Mouse (Mus musculus) gastrocnemius, postnatal 14 days (tissue): Measurements from ENCODE around the gene Efcab7. TPM values are rescaled to one million over a fixed set of nuclear protein-coding genes. Genes with fewer than 3 reads are reported as not detected.

Experiments
- DNase-seq: peaks from one replicate; pipeline ENCODE4 v3.0.0; 2021; ENCODE audit warnings: mixed read lengths
- intact Hi-C: fragments of 180-260 bp; cut with DNase I; formaldehyde crosslinking; loops from one replicate; pipeline ENCODE4 v1.15.1; 2025; ENCODE audit warnings: low total_unique reads
- long read RNA-seq, 2 experiments: library from polyadenylated mRNA; stranded (forward); transcript quantifications; one replicate each; pipeline ENCODE4 v2.0.0; 2021
- total RNA-seq, 2 experiments: library from RNA; stranded (reverse); gene quantifications; 2 replicates each; pipeline ENCODE4 v1.2.3; 2021

Gene Efcab7
- total RNA-seq, result 1 to 10 TPM; 2.5 to 2.7 TPM
- long read RNA-seq, experiment 1, partial matches to known transcripts, result 1 of 1 reads
- long read RNA-seq, experiment 1, other reads (novel, unspliced or antisense), result 0 of 1 reads
- long read RNA-seq, experiment 2, partial matches to known transcripts, result 0 of 1 reads
- long read RNA-seq, experiment 2, other reads (novel, unspliced or antisense), result 1 of 1 reads

DNA sequence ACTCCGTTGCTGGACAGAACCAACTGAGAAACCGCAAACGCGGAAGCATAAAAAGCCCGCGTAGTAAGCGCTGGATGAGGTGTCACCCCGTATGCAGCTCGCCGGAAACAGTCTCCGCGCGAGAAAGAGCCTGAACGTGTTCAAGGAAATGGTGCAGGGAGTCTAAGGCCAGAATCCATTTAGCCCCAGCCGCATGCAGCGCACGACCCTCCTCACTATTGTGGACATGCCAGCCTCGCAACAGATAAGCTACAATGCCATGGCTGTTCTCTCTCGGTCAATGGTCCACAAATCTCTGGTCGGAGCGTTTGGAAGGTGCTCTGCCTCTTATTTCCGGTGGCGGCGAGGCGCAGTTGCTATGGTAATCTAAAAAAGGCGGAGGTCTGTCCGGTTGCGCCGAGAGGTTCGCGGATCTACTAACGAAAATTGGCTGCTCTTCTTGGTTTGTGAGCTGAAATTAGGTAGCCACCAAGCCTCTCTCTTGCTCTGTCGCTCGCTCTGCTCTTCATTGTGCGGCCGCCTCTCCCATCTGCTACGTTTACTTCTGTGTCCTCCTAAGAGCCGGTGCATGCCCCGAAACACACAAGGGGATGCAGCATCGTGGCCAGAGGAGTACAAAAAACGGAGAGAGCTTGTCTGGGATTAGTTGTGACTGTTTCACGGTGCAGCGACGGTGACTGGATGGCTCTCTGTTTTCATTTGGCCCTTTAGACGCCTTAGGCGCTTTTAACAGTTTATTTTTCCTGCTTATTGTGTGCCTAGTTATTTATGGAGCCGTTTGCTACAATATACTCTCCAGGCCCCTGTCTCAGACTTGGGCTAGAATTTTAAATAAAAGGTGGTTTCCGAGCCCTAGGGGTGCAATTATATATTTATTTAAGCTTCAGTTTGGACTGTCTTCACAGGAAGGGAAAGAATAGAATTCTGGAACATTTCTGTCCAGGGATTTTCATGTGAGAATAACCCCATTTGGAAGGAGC is at the start of gene Efcab7:
Gene Efcab7, plus strand, starts transcription at position 105 of the 980 bp plus-strand sequence.
- intact Hi-C loops, result no loop called here
- peak; percentile 79 for DNase-seq

DNA sequence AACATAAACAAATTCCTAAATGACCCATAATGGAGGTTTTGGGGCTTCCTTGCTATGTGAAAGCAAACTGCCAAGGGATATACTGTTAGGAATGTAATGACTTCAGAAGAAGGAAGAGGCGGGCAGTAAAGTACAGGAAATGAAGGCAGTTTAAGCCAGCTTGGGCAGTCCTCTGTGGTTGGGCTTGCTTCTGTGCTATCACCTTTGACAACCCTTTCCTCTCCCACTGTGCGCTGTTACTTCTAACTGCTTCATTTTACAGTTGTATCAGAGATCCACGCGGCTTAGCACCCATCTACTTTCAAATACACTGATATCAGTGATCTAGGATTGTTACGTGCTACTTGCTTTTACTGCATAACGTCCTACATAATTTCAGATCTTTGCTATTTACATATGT is 36.6 kb upstream of the Efcab7 start:
- DNase-seq, result no peak
- intact Hi-C loops, result no loop called here

DNA sequence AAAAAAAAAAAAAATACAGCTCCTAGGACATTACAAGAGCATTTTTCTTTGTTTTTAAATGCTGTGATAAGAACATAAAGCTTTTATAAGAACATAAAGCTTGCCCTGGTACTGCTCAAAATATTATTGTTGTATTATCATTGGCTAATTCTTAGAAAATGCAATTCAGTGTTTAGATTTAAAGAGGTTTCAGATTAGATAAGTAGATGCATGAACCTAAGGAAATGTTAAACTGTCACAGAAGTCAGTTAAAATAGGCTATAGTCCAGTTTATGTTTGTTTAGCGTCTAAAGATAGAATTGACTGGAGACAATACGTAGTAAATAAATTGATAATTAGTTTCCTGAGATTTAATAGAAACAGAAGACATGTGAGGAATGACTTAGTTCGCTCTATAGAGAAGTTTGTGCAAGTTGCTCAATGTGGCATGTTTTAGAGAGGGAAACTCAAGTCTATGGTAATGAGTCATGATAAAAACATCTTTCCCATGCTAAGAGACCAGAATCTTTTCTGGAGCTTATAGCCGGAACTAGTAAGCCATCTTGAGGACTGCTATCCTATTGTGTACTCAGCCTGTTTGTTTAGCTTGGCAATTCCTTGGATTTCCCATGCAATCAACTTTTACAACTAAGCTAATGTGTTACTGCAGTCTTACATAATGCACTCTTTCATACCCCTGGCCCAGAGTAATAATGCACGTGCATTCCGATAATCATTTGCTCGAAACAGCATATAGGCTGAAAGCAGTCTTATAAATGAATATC is 12.1 kb upstream of the Efcab7 start:
- DNase-seq, result no peak
- intact Hi-C loops, result no loop called here

DNA sequence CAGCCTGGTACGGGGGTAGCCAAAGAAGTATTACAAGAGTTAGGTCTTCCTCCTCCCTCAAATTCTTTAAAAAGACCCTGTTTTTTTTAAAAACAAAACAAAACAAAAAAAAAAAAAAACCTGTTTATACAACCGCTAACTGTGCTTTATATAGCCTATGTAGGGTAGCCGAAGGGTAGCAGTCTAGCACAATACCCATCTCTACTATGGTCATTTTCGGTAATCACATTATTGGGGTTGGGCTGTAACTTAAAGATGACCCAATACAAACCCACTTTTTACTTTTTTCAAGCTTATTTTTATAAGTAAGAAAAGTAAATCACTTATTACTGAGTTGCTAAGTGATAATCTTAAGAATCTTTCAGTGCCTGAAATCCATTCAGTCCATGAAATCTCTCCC is 661 bp upstream of the Efcab7 start:
- intact Hi-C loops, result no loop called here
- no peak for DNase-seq

DNA sequence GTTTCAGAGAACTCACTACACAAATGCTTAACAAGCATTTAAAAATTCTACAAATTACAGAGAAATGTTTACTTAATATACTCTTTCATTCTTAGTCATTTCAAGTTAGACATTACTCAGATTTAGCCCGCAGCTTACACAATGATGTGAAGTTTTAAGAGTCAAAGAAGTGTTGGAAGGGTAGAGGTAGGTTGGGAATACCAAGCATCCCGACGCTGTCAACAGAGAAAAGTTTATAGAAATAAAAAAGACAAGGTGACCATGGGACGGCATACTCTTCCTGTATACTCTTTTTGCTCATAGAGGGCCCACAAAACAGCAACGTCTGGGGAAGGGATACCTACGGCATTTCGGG is 282 bp upstream of the Efcab7 start:
- DNase-seq, result no peak

DNA sequence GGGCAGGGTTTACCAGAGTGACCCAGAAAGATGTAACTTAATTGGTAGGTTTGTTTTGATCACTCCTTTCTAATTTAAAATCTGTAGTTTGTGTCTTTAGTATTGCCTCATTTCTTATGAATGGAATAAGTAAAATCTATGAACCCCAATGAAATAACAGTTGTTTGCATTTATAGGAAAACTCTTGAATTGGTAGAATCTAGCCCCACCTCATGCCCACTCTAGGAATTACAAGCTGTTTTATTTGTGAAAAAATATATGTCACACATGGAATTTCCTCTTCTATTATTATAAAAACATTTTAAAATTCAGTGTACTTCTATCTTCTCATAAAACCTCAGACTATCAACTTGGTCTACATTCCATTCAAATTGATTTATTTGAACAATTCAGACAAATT is 52.9 kb downstream of the Efcab7 start:
- no peak for DNase-seq
- intact Hi-C loops, result no loop called here

More for the DNA sequence above, 282 bp upstream of the Efcab7 start:
- intact Hi-C loops, result no loop called here

DNA sequence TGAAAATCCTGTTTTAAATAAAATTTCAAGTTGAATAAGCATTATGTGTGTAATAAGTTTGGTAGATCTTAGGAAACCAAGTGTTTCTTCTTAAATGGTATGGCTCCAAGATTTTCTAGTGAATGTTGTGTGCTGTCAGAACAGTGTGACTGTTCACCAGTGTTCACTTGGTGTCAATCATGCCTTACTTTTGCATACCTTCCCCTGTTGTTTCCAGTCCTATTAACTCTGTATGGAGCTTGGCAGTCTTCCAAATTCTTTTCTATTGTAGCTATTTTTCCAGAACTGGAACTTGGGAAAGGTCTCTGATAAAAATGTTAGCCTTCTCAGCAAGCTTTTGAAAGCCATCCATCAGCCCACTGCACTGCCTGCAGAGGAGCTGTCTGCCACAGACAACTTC is 53.4 kb downstream of the Efcab7 start:
- intact Hi-C loops, result no loop called here
- no peak for DNase-seq

DNA sequence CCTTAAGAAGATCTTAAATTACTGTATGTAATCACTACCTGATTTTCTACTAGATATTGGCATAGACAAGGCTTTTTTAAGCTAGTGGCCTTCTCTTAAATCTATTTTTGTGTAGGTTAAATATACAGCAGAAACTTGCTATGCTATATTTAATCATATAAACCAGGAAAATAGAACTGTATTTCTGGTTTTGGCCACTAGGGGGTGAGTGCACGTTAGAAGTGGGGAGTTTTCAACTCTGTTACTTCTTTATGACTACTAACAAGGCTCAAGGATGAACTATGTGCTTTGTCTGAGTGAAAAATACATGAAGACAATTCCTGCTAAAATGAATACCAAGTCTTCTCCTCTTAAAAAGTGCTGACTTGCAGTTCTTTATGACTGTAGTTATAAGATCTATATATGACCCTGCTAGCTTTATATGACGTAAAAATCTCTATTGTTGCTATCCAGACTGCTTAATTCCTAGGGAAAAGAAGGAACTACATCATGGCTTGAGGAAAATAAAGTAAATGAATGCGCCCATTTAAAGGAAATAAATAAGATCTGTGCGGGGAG is 85.0 kb downstream of the Efcab7 start:
- intact Hi-C loops, result no loop called here
- no peak for DNase-seq

DNA sequence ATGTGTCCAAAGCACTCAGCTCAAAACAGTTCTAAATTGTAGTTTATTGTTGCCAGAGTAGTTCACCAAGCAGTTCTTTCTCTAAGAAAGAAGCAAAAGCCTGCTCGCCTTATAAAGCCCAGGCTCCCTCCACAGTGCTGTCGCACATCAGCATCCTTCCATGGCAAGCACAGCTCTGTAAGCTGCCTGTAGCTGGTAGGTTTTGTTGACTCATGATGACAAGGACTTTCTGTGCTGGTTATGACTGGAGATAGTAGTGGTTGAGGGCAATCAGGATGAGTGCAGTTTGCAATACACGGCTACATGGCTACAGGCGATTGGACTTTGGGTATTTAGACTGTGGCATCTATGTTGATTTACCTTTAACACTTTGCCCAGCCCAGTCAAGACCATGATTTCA is 97.4 kb downstream of the Efcab7 start:
- no peak for DNase-seq
- intact Hi-C loops, result no loop called here

DNA sequence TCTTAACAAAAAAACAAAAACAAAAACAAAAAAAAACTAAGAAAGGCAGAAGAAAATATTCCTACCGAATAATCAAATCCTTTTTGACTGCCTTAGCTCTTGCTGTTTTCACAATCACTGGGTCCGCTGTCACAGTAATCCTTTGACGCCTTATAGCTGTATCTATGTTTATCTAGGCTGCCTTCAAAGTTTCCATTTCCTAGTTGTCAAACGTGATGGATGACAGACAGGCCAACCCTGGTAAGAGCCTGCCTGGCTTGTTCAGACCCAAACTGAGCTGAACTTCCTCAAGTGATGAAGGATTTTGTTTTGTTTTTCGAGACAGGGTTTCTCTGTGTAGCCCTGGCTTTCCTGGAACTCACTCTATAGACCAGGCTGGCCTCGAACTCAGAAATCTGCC is 99.5 kb downstream of the Efcab7 start:
- DNase-seq, result no peak
- intact Hi-C loops, result no loop called here

DNA sequence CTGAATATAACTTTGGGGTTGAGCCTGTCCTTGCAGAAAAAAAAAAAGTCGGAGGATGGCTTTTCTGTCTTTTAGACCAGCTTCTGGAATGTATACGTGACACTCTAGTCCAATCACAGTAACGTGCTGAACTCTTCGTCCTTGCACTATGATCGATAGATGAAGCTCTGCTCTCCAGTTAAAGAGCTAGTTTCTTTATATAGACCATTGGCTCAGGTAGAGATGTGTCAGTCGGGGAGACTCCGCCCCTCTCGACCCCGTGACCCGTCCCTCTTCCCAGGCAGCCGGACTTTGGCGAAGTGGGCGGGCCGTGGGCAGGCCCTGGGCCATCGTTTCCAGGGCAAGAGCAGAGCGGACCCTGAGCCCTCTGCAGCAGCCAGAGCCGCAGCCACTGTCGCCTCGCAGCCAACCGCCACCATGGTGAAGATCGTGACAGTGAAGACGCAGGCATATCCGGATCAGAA is 100.2 kb downstream of the Efcab7 start, which contains the start of gene Pgm1:
Gene Pgm1, plus strand, starts transcription at position 266 of the 464 bp plus-strand sequence.
- intact Hi-C loops, result no loop called here
- DNase-seq, result peak; percentile 90

DNA sequence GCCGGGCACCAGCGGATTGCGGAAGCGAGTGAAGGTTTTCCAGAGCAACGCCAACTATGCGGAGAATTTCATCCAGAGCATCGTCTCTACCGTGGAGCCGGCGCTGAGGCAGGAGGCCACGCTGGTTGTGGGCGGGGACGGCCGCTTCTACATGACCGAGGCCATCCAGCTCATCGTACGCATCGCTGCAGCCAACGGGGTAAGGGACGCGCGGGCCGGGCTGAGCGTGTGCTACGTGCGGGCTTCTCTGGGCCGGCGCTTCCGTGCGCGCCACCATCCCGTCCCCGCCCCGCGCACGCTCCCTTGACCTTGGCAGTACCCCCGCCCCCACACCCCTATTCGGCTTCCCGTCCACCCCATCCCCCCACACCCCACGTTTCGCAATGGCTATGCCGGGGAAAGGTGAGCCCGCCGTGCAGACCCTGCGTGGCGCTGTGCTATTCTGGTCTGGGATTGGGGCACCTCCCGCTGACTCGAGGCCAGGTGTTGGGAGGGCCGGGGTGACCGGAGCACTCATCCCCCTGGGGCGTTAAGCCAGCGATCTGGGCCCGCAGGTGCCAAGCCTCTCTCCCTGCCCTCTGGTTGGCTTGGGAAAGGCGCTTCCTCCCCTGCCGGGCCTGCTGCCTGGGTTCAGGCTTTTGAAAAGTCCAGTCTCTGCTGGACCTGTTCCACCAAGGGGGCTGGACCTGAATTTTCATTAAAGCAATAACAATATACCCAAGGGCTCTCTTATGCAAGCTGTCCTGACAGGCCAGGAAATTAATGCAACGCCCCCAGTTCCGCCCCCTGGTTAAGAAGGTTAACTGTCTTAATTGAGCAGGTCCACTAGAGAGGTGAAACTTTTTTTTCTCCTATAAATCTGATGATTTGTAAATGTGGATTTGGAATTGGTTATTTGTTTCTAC is 100.9 kb downstream of the Efcab7 start, which contains the start of gene Itgb3bp:
Gene Itgb3bp, minus strand, starts transcription at position 201 of the 905 bp plus-strand sequence.
- DNase-seq, result peak; percentile 93
- intact Hi-C loops, result no loop called here

DNA sequence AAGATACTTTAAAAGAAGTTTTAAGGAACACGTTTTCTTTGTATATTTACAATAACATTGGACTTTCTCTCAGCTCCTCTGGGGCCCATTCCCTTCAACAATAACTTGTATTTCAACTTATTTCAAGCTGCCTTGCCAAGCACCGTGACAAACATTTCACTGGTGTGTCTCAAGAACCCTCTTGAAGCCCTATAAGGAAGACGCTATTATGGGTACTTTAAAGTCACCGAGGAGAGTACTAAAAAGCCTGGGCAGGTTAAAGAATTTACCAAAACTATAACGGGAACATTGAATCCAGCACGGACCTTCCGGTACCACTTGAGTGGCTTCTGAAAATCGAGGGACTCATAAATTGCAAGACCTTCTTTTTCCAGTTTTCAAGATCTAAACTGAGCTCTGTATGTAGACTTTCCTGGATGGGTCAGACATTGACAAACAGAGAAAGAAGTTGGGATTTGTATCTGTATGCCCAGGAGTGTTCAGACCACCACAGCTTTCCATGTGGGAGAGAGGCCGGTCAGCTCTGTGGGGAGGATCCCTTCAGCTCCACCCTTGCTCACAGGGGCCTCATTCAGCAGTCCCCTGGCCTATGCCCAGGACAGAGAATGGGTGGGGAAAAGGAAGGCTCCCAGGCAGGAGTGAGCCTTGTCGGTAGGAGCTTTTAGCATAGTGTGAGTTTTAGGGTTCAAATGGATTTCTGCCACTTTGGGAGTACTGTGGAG is 101.7 kb downstream of the Efcab7 start:
- intact Hi-C loops, result no loop called here
- DNase-seq, result peak; percentile 54

DNA sequence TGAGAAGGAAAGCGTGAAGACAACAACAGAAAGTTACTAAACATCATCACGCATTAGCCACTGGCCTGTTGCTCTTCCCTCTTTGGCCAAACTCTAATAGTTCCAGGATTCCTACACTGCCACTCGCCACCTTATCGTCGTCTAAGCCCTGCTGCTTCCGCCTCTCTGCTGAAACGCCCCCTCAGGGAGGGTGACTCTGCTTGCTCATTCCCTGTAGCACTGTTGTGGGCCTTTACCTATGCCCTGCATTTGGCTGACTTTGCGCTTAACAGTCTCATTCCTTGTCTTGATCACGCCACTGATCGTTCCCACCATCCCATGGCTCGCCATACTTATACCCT is 102.2 kb downstream of the Efcab7 start:
- intact Hi-C loops, result no loop called here
- no peak for DNase-seq

DNA sequence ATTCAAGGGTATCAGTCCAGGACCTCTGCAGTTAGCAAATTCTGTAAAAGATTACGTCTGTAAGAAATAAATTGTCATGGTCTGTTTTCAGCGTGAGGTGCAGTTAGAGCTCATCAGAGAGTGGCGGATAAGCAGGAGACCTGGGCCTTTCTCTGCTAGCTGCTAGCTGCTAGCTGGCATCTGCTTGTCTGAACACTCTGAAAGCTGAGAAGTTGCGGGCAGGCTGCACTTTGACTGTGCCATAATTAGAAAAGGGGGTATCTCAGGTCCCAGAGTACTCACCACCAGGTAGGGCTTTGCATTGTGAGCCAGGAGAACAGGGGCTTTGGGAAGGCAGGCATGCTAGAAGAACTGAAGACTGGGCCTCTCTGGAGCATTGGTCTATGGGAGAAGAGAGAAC is 102.8 kb downstream of the Efcab7 start:
- peak; percentile 15 for DNase-seq
- intact Hi-C loops, result no loop called here

DNA sequence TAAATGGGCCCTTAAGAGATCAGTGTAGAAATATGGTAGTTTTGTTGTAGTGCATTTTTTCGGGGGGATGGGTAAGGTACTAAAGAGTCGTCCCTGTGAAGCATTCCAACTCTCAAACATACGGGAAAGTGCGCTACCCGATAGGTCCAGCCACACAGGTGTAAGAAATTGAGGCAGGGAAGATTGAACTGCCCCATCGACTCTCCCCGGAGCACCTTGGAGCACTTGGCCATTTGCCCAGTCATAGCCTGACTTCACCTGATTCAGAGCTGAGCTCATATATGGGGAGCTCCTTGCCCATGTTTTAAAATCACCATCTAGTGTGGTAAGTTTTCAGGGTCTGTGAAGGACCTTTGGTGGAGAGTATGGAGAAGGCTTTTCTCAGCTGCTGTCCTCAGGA is 105.9 kb downstream of the Efcab7 start:
- intact Hi-C loops, result no loop called here
- no peak for DNase-seq

DNA sequence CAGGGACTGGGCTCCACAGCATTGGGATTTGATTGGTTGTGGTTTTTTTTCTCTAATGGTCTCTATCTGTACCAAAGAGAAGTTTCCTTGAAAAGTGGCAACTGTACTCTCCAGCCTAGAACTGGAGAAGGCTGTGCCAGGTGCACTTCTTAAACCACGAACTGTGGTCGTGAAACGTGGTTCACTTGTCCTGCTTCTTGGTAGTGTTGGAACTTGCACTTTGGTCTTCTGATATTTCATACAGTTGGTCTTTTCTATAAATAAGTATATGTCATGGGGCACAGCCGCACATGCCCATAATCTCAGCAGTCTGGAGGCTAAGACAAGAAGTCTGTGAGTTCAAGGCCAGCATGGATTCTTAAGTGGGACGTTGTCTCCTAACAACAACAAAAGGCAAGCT is 107.3 kb downstream of the Efcab7 start:
- intact Hi-C loops, result no loop called here
- no peak for DNase-seq
